Mouse (Mus musculus) spleen, adult 2 months (tissue): ENCODE measurements at regions not wholly inside any gene's neighbourhood (a gene's known extent, or its start where the extent isn't known, plus 50 kb on each side); places are given as distances from the start of the nearest gene placed in this dataset.

Experiments
- CTCF ChIP-seq: fragments of 200-500 bp; IDR thresholded peaks from 2 replicates; pipeline ENCODE4 v1.5.1; 2011; ENCODE audit warnings: mild to moderate bottlenecking, inconsistent platforms; ENCODE audit not compliant: insufficient read depth, insufficient read length, insufficient replicate concordance; ENCODE audit errors: extremely low read depth
- POLR2A ChIP-seq: fragments of 200-500 bp; IDR thresholded peaks from 2 replicates; pipeline ENCODE4 v1.6.1; 2011; ENCODE audit warnings: low read depth, low read length, inconsistent platforms

DNA sequence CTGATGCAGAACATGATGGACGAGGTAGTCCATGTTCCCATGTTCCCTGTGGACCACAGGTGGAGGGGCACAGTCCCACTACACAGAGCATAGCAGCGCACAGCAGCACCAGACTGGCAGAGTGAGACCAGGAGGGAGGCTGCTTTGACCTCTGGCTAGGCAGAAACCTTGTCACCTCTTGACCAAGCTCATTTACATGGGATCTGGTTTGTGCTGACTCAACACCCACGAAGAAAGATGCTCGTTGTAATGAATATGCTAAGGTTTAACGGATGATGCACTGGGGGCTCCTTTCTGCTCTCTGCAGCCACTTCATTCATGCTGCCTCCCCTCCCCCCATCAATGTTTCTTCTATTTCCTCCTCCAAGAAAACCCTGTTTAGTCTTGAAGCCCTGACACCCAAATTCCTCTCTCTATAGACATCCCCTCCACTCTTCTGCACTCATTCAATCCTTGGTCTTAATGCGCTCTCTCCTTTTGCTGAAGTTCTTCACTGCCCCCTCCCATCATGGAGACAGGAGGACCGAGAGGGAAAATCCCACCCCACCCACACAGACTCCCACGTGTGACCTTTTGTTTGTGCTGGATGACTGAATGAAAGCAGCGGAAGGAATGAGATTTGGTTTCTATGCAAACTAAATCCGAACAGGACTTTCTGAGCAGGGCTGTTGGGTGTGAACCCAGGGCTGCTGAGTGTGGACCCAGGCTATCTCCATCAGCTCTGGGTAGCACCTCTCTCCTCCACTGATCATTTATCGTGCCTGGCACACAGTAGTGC is 156.6 kb upstream of the Spdye4c start:
- TF ChIP-seq CTCF, result no peak
- TF ChIP-seq POLR2A, result no peak
